Mouse (Mus musculus) stomach, embryonic 14.5 days (tissue): ENCODE data around the gene Zdhhc1. TPM values are rescaled to one million over a fixed set of nuclear protein-coding genes. Genes with fewer than 3 reads are reported as not detected.

Experiments
- ATAC-seq: fragments of 200-750 bp; cut with Nextera tagmentation; 2 replicates; pipeline ENCODE4 v1.8.0; 2017; ENCODE audit warnings: low read depth, moderate TSS enrichment; ENCODE audit not compliant: insufficient number of reproducible peaks, insufficient read depth, low FRiP score
- H3K27ac ChIP-seq: fragments of 300-500 bp; sonication (generic); 2 replicates; pipeline ENCODE4 v1.5.1; 2014; ENCODE audit warnings: mild to moderate bottlenecking, low read length, moderate library complexity, mixed read lengths
- H3K27me3 ChIP-seq: fragments of 300-500 bp; sonication (generic); 2 replicates; pipeline ENCODE4 v1.6.1; 2014; ENCODE audit warnings: low read length, control low read depth, mixed read lengths; ENCODE audit not compliant: control insufficient read depth, insufficient read depth
- H3K36me3 ChIP-seq: fragments of 300-500 bp; sonication (generic); 2 replicates; pipeline ENCODE4 v1.6.1; 2014; ENCODE audit warnings: mild to moderate bottlenecking, control low read depth, low read length, moderate library complexity, mixed read lengths; ENCODE audit not compliant: control insufficient read depth, insufficient read depth
- H3K4me1 ChIP-seq: fragments of 300-500 bp; sonication (generic); 2 replicates; pipeline ENCODE4 v1.6.1; 2014; ENCODE audit warnings: low read length, control low read depth, mixed read lengths; ENCODE audit not compliant: control insufficient read depth, insufficient read depth
- H3K4me2 ChIP-seq: fragments of 300-500 bp; sonication (generic); replicated peaks from 2 replicates; pipeline ENCODE4 v1.6.1; 2014; ENCODE audit warnings: low read depth, low read length, control low read depth
- H3K4me3 ChIP-seq: fragments of 300-500 bp; sonication (generic); 2 replicates; pipeline ENCODE4 v1.5.1; 2014; ENCODE audit warnings: low read depth, low read length, control low read depth
- H3K9ac ChIP-seq: fragments of 300-500 bp; sonication (generic); replicated peaks from 2 replicates; pipeline ENCODE4 v1.6.1; 2014; ENCODE audit warnings: low read depth, mild to moderate bottlenecking, control low read depth, low read length, moderate library complexity, mixed read lengths
- H3K9me3 ChIP-seq: fragments of 300-500 bp; sonication (generic); 2 replicates; pipeline ENCODE4 v1.6.1; 2016; ENCODE audit warnings: low read depth, low read length, control low read depth; ENCODE audit not compliant: control insufficient read depth
- WGBS: fragments of 180-500 bp; shearing (Covaris S2); extraction: QIAGEN DNeasy Blood & Tissue Kit; methylation state at CpG from one replicate; pipeline ENCODE4 v1.1.7; 2014; 5-methylcytosine and 5-hydroxymethylcytosine counted together
- polyA plus RNA-seq: library from polyadenylated mRNA; unstranded; fragments of >200 nt; fragmentation: Nextera tagmentation; extraction: Ambion mirVana; gene quantifications from 2 replicates; pipeline ENCODE4 v1.2.1, GENCODE M21; 2014

Zdhhc1 gene
- polyA plus RNA-seq, 1 experiment from 2014 or later: 33.9 TPM

GRCm38 (mm10) chr8:105514194-105514593 is 17.5 kb upstream of the Zdhhc1 start:
- WGBS: 90% methylated on average over 6 of the region's 6 CpGs
- no peak for ATAC-seq
- no peak overlapping the region for H3K27ac ChIP-seq

DNA sequence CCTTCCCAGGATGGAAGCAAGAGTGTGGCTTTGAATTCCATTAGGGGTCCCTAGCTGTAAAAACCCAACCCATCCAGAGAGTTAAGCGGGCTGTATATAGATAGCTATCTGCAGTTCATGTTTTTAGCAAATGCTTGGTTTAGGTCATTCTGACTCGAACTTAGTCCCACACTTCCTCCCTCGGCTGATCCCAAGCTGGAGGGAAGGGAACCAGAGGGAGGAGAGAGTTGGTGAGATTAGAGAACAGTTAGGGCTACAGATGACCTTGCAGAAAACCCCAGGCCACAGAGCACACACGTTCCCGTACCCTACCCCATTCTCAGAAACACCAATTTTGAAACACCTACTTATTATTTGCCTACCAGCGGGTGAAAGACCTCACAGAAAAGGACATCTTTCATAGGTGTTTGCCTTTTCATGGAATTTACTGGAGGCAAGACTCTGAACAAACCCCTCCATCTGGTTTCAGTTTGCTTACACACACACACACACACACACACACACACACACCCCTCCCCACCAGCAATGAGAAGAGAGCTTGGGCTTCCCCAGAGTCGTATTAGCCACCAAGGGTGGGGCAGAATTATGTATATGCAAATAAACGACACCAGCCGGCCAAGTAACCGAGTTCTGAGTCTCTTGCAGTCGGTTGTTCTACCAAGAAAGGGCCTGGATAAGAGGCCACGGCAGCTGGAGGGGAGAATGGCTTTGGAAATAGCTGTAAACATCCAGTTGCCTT is 13.5 kb upstream of the Zdhhc1 start:
- Histone ChIP-seq H3K9ac (no peak overlapping the region), H3K4me3 (no peak overlapping the region), H3K36me3 (no peaks in the 10 kb centered on the region), H3K27me3 (no peaks in the 10 kb centered on the region), H3K9me3 (no peaks in the 10 kb centered on the region), H3K4me1 (peaks cover 18% of the 10 kb centered on the region; the same call in 1 of the 2 replicates), H3K27ac (peak overlapping the region; percentile 29; the same call in 1 of the 2 replicates), H3K4me2 (no peak overlapping the region)
- WGBS: 37% methylated on average over 12 of the region's 12 CpGs
- peak; percentile 72; the same call in 1 of the 2 replicates for ATAC-seq

More at GRCm38 (mm10) chr8:105514194-105514593, 17.5 kb upstream of the Zdhhc1 start:
- H3K4me2 ChIP-seq: no peak overlapping the region
- no peaks in the 10 kb centered on the region for H3K36me3 ChIP-seq
- peaks cover 24% of the 10 kb centered on the region; the same call in 1 of the 2 replicates for H3K4me1 ChIP-seq
- H3K27me3 ChIP-seq: no peaks in the 10 kb centered on the region
- H3K9me3 ChIP-seq: no peaks in the 10 kb centered on the region
- no peak overlapping the region for H3K4me3 ChIP-seq
- H3K9ac ChIP-seq: no peak overlapping the region

GRCm38 (mm10) chr8:105508758-105509157 is 12.1 kb upstream of the Zdhhc1 start:
- Histone ChIP-seq H3K36me3 (no peaks in the 10 kb centered on the region), H3K4me3 (no peak overlapping the region), H3K27ac (no peak overlapping the region), H3K9ac (no peak overlapping the region), H3K27me3 (no peaks in the 10 kb centered on the region), H3K4me1 (peaks cover 18% of the 10 kb centered on the region; the same call in 1 of the 2 replicates), H3K9me3 (no peaks in the 10 kb centered on the region), H3K4me2 (no peak overlapping the region)
- 65% methylated on average over 2 of the region's 2 CpGs for WGBS
- no peak for ATAC-seq

DNA sequence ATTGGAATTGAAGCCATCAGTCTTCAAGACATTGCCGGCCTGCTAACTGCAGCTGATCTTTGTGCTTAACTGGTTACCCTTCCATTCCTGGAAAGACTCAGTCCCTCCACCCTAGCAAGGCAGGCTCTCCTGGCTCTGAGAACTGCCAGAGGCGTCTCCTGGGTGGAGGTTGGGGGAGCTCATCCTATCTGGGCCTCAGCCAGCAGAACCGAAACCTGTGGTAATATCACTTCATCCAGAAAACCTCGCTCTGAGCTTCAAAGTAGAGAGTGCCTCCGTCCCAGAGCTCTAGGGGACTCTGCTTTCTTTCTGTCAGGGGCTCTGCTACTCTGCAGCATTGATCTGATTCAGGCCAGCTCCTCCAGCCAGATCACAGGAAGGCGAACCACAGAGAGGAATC is 10.3 kb upstream of the Zdhhc1 start:
- 67% methylated on average over 6 of the region's 6 CpGs for WGBS
- no peak overlapping the region for H3K27ac ChIP-seq
- H3K9ac ChIP-seq: no peak overlapping the region
- H3K27me3 ChIP-seq: no peaks in the 10 kb centered on the region
- H3K4me1 ChIP-seq: peaks cover 18% of the 10 kb centered on the region; the same call in 1 of the 2 replicates
- no peaks in the 10 kb centered on the region for H3K36me3 ChIP-seq
- no peaks in the 10 kb centered on the region for H3K9me3 ChIP-seq
- no peak for ATAC-seq
- H3K4me3 ChIP-seq: no peak overlapping the region
- no peak overlapping the region for H3K4me2 ChIP-seq

GRCm38 (mm10) chr8:105504617-105505016 is 7.9 kb upstream of the Zdhhc1 start:
- WGBS: 90% methylated on average over 3 of the region's 3 CpGs
- Histone ChIP-seq H3K36me3 (no peaks in the 10 kb centered on the region), H3K27me3 (no peaks in the 10 kb centered on the region), H3K27ac (no peak overlapping the region), H3K4me2 (no peak overlapping the region), H3K4me3 (no peak overlapping the region), H3K9ac (no peak overlapping the region), H3K9me3 (no peaks in the 10 kb centered on the region), H3K4me1 (peaks cover 10% of the 10 kb centered on the region; the same call in 1 of the 2 replicates)
- no peak for ATAC-seq

DNA sequence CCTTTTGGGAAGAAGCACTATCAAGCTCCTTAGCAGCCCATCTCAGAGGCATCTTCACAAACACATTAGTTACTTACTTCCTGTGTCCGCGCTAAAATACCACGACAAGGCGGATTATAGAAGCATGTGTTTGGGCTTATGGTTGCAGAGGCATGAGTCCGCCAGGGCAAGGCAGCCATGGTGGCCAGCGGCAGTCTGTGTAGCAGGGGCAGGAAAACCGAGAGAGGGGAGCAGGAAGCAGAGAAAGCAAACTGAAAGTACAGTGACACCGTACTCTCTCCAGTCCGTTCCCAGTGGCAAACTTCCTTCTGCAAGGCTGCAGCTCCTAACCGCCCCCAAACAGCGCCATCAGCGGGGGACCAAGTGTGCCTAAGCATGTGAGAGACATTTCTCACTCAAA is 3.1 kb upstream of the Zdhhc1 start:
- H3K4me1 ChIP-seq: peaks cover 6% of the 10 kb centered on the region; the same call in 1 of the 2 replicates
- no peak for ATAC-seq
- H3K9ac ChIP-seq: no peak overlapping the region
- H3K4me3 ChIP-seq: no peak overlapping the region
- H3K36me3 ChIP-seq: no peaks in the 10 kb centered on the region
- H3K4me2 ChIP-seq: 0 out of 2 replicates have a peak overlapping the region, but pooled peaks have one; percentile 10
- no peaks in the 10 kb centered on the region for H3K9me3 ChIP-seq
- WGBS: 69% methylated on average over 12 of the region's 12 CpGs
- no peak overlapping the region for H3K27ac ChIP-seq
- no peaks in the 10 kb centered on the region for H3K27me3 ChIP-seq

- Histone ChIP-seq H3K4me3 (peak overlapping the region; percentile 86), H3K4me1 (peaks cover 6% of the 10 kb centered on the region; the same call in 1 of the 2 replicates), H3K36me3 (no peaks in the 10 kb centered on the region), H3K27ac (peak overlapping the region; percentile 74; the same call in 1 of the 2 replicates), H3K9ac (peak overlapping the region; percentile 86; the same call in 1 of the 2 replicates), H3K4me2 (peak overlapping the region; percentile 58), H3K27me3 (no peaks in the 10 kb centered on the region), H3K9me3 (no peaks in the 10 kb centered on the region)
- no peak for ATAC-seq
- 35% methylated on average over 17 of the region's 17 CpGs for WGBS
Measured at GRCm38 (mm10) chr8:105495350-105496302, 1.1 kb downstream of the Zdhhc1 start.

DNA sequence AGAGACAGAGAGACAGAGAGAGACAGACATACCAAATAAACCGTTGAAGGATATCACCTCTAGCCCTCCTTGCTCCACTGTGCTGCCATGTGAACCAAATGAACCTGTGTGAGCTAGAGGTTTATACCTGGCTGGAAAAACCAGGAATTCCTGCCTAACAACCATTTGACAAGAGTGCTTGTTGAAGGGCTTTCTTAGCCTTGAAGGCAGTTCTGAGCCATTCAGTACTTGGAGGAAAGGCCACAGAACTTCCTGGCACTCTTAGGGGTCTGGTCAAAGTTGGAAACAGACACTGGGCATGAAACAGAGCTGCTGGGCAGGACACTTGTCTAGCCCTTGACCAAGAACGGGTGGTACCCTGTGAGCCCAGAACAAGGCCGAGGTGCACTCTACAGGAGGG is 2.1 kb downstream of the Zdhhc1 start:
- no peak for ATAC-seq
- Histone ChIP-seq H3K27ac (no peak overlapping the region), H3K4me2 (no peak overlapping the region), H3K9ac (no peak overlapping the region), H3K36me3 (no peaks in the 10 kb centered on the region), H3K4me3 (no peak overlapping the region), H3K4me1 (peaks cover 6% of the 10 kb centered on the region; the same call in 1 of the 2 replicates), H3K27me3 (no peaks in the 10 kb centered on the region), H3K9me3 (no peaks in the 10 kb centered on the region)
- 67% methylated on average over 3 of the region's 3 CpGs for WGBS
